Mouse (Mus musculus) lung, postnatal 25 days (tissue): ENCODE data around the gene Bcl10.
A peak's percentile ranks its signal among the peaks of the same experiment; 100 is the strongest.
"Not testable (repeated sequence)": the region's sequence is repeated elsewhere in the genome, so short reads cannot be mapped to it uniquely, and the experiment has no call there.

Experiments
- DNase-seq: peaks from one replicate; pipeline ENCODE4 v3.0.0; 2022; ENCODE audit warnings: low spot score

Gene Bcl10

DNA sequence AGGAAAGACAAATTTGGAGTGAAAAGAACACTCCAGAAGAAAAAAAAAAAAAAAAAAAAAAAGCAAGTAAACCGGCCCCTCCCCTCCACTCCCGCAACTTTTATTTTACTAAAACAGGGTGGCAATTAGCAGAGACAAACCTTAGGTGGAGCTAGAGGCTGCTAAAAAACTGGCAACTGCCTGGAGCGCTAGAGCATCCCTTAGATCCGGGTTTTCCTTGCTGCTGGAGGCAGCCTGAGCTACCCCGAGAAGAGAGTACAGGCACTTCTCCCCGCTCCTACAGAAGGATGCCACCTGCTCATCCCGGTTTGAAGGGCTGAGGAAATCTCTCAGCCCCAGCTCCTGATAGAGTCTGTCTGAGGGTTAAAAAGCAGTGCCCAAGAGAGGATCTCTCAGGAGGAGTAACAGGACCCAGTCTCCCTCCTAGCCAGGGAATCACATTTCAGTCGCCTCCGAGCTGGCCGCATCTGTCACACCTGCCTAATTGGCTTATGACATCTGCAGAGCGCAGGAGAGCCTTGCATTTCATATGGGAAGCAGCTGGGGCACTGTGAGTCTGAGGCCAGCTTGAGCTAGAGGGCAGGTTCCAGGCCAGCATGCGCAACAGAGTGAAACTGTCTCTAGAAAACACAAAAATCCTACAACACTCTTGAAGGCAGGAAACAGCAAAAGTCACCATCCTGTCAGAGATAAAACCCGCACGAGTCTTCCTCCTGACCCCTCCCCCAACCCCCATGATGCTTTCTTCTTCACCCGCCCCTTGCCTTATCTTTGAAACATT lies 27.6 kb downstream of the Bcl10 start:
- DNase-seq: peak; percentile 73

DNA sequence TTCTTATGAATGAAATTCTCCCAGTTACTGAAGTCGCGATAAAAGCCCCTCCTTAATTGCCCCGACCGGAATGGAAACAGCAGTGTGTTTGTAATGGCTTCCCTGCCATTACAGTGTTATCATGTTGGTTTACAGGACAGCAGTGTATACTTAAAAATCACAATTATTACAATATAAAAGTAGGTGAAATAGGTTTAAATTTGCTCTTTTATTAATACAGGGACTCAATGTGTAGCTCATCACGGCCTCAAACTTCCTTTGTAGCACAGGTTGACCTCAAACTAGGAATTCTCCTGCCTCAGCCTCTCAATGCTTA lies 28.2 kb downstream of the Bcl10 start:
- no peak for DNase-seq

DNA sequence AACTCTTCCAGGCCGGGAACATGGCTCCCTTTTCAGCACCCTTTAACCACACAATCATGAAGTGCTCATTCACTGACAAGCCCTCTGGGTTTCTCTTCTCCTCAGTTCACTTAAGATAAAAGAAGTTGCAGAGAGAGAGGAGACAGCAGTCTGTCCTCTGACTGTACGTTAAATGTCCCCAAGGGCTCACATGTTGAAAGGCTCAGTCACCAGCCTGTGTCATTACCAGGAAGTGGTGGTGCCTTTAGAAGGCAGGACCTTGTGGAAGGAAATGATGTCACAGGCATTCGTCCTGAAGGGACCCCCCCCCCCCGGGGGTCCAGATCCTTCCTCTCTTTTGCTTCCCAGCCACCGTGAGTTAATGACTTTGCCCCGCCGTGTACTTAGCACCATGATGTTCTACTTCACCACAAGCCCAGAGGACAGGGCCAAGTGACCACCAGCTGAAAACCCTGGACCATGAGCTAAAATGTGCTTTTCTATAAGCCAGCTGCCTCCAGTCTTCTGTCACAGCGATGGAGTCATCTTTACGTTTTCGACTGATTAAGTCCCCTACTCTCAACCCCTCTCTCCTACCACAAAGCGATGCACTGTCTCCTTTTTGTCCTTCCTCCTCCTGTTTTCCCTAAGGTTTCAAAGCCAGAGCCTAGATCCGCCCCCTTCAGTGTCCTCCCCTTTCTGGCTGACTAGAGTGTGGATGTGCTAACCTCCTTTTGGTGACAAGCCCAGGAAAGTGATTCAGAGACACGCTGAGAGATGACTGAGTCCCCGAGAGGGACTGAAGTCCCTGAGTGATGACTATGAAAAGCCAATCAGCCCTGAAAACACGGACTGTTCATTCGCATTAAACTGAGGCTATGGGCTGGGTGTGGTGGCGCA lies 28.9 kb downstream of the Bcl10 start:
- DNase-seq: no peak

DNA sequence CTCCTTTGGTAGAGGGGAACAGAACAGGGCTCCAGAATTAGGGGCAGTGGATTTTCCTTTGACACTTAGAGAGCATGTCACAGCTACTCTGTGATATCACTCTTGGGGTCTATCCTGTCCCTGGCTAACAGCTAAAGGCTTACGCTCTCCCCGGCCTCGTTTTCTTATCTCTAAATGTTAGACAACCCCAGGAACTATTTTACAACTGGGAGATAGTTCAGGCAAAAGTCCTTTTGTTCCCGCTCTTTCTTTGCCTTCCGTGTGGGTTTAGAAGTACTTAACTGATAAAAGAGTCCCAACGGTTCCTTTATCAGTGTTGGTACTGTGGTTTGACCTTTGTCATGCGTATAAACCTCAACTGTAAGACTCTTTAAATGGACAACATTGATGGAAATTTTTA lies 30.3 kb downstream of the Bcl10 start:
- DNase-seq: no peak

DNA sequence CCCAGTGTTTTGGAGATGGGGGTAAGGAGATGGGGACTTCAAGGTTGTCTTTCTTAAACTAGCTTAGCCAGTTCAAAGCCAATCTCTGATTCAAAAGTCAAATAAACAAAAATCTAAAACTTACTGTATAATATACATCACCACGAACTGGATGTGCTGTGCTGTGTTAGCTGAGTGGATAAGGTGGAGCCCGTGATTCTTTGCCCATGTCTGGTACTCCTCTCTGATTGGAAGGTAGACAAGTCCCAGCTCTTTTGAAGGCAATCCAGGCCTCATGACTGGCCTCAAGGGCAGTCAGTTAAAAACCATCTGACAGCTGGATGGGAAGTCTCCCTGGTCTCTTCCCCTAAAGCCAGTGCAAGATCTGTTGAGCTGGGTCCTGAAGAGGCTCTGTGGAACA lies 30.8 kb downstream of the Bcl10 start:
- no peak for DNase-seq

DNA sequence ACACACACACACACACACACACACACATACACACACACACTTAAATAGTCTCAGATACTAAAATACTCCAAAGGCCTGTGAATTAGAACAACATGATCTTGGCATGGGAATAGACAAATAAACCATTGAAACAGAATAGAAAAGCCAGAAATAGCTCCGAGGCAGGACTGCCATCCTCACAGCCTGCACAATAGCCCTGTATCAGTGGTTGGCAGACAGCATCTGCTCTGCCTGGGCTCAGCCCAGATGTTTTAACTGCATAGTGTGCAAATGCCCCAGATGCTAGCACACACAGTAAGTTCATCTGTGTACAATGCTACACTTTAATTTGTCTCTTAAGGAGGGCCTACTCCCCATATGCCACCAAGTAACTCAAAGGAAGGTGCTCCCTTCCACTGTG lies 37.2 kb downstream of the Bcl10 start:
- no peak for DNase-seq

DNA sequence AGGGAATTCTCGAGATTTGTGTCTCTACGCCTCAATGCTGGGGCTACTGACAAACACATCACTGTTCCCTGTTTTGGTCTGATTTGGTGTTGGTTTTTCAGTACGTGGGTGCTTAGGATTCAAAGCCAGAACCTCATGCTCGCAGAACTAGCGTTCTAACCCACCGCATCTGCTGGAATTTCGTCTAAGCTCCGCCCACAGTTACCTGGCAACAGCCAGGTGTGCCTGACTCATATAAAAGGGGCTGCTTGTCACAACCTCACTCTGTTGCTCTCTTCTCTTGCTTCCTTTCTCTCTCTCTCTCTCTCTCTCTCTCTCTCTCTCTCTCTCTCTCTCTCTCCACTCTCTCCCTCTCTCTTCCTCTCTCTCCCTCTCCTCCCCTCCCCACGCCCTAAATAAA lies 39.8 kb downstream of the Bcl10 start:
- DNase-seq: no peak

DNA sequence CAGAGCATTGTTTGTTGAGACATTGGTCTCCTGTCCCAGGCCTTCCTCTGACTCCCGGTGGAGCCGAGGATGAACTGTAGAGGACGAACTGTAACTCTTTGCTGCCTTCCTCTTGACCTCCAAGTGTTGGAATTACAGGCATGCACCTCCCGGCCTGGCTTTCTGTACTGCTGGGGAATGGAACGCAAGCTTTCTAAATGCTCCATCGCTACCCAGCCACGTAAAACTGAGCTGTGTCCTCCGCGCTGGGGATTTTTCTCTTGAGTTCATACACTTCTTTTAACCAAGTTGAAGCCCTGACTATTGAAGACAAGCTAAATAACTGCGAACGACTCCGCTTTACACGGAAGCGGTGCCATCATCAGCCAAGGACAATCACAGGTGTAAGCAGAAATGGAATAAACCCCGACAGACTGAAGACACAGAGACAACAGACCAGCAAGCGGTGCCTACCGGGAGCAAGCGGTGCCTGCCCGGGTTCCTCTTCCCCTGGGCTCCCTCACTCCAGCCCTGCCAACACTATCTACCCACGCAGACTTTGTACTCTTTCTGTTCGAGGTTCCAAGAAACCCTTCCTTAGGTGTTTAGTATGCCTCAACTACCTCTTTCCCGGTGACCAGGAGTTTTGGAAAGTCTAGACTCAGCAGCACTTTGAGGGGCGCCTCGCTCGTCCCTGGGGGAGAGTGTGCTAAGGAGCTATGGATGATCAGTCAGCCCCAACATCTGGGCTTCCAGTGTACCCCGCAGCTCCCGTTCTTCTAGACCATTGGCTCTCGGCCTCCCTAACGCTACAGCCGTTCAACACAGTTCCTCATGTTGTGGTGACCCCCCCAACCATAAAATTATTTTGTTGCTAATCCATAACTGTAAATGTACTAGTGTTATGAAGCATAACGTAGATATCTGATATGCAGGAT lies 40.8 kb downstream of the Bcl10 start:
- peak; percentile 66 for DNase-seq

DNA sequence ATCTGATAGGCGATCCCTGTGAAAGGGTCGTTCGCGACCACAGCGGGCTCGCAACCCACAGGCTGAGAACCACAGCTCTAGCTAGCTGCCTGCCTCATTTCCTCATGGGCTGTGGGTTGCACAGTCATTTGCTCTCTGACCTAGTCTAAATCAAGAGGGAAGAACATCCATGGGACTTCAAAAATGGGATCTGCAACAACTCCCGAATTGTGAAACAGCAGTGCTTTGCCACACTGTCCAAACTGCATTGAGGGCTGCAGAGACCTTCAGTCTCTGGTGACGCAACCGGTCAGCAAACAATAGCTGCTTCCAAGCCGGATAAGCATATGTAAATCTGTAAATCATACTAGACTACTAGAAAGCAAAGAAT lies 41.4 kb downstream of the Bcl10 start:
- peak; percentile 84 for DNase-seq

DNA sequence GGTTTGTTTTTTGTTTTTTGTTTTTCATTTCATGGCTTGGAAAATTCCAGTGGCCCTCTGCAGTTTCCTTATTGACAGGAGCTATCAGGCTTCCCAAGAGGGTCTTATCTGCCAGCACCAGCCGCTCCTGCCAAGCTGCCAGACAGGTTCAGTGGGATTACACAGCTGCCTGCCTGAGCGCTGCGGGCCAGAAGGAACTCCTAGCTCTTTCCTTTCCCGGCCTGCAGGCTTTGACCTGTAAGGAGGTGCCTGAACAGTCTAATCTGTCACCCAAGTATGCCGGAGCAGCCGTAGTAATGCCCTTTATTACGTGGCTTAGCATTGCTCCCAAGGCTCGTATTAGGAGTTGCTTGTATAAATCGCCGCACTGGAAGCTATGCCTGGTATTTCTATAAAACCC lies 41.9 kb downstream of the Bcl10 start:
- DNase-seq: peak; percentile 86

DNA sequence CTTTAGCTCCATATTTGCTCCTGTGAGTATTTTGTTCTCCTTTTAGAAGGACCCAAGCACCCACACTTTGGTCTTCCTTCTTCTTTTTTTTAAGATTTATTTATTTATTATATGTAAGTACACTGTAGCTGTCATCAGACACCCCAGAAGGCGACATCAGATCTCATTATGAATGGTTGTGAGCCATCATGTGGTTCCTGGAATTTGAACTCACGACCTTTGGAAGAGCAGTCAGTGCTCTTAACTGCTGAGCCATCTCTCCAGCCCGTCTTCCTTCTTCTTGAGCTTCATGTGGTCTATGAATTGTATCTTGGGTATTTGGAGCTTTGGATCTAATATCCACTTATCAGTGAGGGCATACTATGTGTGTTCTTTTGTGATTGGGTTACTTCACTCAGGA lies 43.0 kb downstream of the Bcl10 start:
- DNase-seq: not testable (repeated sequence)

DNA sequence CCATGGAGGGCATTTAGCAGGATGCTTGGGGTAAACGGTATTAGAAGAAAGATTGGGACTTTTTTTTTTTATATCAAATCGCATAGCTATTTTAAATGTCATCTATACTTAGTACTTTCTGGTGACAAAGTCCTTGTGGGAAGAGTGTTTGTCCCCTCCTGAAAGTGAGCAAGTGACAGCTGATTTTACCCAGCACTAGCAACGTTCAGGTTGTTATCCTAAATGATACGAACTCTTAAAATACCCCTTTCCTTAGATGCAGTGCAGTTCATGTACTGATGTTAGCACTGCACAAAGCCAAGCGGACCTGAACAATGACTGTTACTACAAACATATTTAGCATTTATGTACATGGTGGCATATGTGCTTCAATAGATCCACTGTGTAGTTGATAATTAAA lies 44.2 kb downstream of the Bcl10 start:
- DNase-seq: no peak

DNA sequence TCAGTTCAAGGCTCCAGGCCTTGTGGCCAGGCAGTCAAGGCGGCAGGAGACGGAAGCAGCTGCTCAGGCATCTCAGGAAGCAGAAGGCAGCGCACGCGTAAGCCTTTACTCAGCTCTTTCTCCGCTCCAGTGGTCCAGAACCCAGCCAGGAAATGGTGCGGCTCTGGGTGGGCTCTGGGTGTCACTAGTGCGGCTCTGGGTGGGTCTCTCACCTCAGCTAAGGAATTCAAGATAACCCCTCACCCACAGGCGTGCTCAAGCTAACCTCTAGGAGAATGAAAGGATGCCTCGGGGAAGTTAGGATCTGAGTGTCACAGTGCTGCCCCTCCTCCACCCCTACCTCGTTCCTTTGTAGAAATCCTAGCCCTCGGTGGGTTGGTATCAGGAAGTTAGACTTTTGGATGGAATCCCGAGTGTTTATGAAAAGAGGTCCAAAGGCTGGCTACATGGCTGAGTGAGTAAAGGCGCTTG lies 46.5 kb downstream of the Bcl10 start:
- no peak for DNase-seq

DNA sequence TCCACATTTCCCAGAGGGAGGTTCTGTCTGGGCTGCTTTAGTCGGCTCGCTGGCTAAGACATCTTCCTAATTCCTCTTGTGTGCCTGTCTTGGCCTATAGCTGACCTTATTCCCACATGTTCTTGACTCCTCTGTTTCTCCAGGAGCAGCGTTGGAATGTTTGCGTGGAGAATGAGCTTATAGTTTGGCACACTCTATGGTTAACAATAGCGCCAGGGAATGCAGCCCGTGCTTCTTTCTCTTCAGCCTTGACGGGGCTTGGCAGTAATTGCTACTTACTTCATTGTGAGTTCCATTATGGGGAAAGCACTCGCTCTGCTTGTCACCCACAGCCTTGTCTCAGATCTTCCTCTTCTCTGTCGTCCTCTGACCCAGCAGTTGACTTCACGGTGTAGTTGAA lies 48.9 kb downstream of the Bcl10 start:
- no peak for DNase-seq

DNA sequence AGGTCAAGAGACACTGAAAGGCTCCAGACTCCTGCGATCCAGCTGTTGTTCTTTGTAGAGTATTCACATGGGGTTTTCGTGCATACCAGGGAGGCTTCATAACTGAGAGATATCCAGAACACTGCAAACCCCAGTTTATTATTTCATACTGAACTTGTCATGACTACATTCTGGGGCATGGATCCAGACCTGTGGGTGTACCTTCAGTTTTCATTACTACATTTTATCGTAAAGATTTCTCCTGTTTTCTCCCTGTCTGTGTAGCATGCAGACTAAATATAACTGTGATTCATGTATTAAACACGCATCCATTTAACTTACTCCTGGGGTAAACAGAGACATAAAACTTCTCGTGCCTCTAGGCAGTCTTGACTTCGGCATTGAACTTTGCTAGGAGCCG lies 52.4 kb downstream of the Bcl10 start:
- DNase-seq: no peak
